Mouse (Mus musculus): ENCODE measurements at regions not wholly inside any gene's neighbourhood (a gene's known extent, or its start where the extent isn't known, plus 50 kb on each side); places are given as distances from the start of the nearest gene placed in this dataset.
A peak's percentile ranks its signal among the peaks of the same experiment; 100 is the strongest.

DNA sequence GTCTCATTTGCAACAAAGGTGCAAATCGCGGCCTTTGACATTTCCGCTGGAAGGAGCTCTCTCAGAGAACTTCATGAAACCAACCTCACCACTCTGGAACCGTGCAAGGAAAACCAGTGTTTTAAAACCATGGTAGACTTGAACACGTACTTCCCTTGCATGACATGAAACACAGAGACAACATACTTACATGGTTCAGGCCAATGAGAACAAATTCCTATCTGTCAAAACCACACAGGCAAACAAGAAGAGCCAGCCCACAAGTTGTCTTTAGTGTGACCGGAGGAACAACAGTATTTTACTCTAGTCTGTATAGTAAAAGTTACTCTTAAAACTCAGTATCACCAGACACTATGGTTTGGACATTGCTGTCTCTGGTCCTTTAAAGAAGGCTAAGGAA is 106.3 kb downstream of the Btg1 start:
- no peak for DNase-seq
- intact Hi-C loops (cut with DNase I): no loop called here

DNA sequence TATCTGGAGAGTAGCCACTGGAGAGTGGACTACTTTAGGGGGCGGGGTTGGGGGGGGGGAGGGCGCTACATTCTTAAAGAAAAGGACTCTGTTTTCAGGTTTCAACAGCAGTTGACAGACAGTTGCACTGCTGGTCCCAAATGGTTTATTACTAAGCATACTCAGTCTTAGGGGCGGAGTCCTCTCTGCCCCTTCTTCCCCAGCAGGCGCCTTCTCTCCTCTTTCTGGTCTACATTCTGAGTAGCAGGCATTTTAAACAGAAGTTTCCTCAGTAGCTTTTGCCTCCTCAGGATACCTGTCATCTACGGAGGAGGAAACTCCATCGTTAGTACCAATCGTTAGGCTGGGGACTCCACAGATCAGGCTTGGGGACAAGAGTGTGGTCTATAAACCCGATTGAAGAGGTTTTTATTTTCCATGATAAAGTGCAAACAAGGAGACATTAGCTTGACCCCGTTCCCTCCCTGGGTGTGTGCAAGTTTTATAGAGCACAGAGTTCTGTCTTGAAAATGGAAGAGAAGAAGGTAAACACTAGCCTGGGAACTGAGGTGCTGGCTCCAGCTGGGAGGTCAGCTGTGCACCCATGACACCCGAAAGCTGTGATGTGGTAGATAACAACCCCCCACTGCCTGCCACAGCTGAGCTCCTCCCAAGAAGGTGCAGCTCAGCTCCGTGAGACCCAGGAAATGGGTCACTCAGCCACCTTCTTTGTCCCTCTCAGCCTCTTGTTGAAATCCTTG is 107.8 kb downstream of the Btg1 start:
- intact Hi-C loops (cut with DNase I): no loop called here
- DNase-seq: no peak

DNA sequence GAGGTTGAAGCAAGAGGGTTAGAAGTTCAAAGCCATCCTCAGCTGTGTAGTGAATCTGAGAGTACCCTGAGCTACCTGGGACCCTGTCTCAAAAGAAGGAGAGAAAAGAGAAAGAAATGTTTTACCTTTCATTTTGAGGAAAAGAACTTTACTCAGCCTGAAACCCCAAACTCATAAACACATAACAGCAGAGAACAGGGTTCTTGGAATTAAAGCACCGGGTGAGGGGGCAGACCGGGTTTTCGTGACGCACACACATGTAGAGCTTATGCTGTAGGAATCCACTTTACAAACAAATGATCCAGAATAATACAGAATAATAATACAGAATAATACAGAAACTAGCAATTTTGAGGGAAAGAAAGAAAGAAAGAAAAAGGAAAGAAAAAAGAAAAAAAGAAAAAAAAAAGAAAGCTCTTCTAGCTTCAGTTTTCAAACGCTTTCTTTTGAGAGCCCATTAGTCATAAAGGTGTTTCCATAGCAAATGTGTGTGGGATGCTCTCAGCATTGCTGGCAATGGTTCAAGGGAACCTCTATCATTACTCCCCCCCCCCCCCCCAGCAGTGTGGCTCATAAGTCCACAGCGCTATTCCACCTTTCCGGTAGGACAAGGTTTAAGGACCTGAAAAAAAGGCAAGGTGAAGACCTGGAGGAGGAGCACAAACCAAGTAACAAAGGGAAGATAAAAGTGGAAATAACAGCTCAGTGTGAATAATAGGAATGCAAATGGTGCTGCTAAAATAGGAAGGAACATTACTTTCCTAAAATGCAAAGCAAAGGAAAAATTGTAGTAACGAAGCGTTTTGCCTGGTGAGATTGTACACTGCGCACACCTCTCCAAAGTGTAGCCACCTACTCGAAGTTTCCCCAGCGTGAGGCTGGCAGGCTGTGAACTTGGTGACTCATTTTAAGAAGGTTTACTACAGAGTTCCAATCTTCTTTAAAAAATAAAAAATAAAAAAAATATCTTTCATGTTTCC is 110.3 kb downstream of the Btg1 start:
- no peak for DNase-seq
- intact Hi-C loops (cut with DNase I): no loop called here

DNA sequence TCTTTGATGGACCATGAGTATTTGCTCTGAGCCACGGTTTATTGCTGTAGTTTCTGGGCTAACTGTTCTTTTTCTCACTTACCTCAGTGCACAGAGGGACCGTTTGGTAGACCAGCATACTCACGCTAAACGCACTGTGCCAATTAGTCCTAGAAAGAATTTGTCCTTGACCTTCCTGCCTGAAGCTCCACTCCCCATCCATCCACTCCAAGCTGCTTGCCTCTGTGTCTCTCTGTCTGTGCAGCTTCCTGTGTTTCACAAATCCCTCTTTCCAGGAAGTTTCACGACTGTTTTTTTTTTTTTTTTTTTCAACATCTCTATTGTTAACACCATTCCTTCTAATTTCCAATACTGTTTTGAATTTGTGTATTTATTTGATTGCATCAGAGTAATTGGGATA is 116.8 kb downstream of the Btg1 start:
- intact Hi-C loops (cut with DNase I): no loop called here
- DNase-seq: no peak

DNA sequence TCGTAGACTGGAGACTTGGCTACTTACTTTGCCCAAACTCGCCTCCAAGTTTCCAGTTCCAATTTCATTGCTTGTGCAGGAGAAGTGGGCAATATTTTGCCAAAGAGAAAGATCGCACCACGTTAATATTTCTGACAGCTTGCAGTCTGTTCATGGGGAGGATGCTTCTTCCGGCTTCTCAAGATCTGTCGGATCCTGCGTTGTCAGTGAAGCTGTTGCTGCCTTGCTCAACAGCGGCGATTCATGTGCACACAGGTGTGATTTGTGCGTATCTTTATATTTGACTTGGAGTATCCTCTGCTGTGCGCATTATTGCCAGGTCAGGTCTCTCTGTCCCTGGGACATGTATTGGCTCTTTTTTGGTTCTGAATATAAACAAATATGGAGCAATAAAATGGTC is 118.3 kb downstream of the Btg1 start:
- intact Hi-C loops (cut with DNase I): no loop called here
- no peak for DNase-seq

DNA sequence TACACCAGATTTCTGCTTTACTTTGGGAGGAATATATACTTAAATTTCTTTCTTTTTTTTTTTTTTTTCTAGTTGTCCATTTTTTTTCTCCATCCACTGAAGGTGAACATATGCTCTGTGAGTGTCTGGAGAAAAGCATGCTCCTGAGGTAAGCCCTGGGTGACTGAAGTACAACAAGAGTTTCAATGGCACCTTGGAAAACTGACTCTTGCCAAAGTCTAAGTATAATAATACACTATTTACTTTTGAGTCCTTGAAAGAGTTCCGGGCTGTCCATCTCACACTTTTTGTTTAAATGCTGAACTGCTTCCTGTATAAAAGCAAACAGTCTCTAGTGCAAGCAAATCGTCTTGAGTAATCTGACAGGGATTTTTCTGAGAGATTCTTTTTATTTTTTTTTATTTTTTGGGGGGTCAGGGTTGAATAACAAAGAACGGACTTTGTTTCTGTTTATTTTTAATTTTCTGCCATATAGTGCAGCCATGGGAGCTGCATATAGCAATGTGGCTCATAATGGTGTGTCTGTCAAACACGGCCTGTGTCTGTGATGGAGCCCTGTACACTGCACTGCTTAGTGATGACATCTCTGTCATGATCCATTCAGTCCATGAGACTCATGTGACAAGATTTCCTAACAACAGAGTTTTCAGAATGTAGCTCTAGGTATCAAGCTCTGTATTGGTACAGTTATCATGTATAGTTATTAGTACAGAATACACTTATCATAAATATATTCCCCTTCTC is 119.3 kb downstream of the Btg1 start:
- intact Hi-C loops (cut with DNase I): no loop called here
- no peak for DNase-seq

DNA sequence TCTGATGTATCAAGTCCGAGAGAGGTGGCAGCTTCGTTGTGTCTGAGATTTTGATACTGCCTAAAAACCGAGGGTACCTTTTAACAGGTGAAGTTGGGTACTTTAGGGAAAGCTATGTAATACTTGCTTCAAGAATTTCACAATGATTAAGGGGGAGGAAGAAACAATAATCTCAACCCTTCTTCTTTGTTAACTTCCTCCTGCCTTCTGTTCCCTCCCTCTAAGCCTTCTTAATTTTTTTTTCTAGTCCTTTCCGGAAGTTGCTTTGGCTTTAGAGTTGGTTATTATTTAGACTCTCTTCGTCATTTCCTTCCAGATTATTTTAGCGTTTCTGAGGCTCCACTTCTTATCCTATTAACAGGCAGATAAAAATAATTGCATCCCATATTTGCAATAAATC is 121.2 kb downstream of the Btg1 start:
- intact Hi-C loops (cut with DNase I): no loop called here
- DNase-seq: no peak

DNA sequence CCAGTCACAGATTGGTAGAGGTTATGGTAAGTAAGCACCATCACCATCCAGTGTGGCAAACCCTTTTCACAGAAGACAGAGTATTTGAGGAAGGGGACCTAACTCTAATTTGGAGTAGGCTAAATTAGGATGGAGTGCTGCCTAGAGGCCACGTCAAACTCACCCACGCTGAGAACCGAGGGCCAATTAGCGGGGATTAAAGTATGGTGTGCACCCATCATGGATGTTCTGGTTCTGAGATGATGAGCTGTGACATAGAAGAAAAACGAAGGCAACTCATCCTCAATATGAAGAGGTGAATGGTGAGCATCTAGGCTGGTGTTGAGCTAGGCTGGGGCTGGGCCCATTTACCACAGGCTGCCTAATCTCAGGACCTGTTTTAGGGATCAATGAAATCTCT is 121.8 kb downstream of the Btg1 start:
- intact Hi-C loops (cut with DNase I): no loop called here

DNA sequence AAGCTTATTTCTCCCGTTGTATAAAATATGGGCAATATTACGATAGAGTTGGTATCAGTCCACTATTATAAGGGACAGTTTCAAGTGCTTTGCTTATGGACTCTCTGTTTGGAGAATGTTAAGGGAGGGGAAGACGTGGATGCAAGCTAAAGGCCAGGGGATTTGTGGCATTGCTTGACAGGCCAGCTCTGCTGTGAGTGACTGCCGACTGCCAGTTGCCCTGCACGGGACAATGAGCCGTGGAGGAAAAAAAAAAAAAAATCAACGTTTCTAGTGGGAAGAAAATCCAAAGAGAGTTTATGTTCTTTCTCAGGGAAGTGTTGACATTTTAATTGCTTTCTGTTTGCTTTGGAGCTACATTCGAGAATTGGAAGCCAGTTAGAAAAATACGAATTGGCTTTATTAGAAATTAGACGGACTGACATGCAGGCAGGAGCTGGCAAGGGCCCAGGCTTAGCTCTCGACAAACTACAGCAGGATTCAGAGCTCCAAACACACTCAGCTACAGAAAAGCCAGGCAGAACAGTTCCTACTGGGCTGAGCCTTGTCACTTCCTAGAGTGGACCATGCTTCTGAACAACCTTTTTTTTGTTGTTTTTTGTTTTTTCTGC is 127.5 kb downstream of the Btg1 start:
- DNase-seq: peak; percentile 59 to 61
- intact Hi-C loops (cut with DNase I): loop anchor here (10.0 kb wide), 1 partner anchor 529 kb away; no protein-coding TSS in a partner anchor

More for the DNA sequence above, 121.8 kb downstream of the Btg1 start:
- DNase-seq: no peak

DNA sequence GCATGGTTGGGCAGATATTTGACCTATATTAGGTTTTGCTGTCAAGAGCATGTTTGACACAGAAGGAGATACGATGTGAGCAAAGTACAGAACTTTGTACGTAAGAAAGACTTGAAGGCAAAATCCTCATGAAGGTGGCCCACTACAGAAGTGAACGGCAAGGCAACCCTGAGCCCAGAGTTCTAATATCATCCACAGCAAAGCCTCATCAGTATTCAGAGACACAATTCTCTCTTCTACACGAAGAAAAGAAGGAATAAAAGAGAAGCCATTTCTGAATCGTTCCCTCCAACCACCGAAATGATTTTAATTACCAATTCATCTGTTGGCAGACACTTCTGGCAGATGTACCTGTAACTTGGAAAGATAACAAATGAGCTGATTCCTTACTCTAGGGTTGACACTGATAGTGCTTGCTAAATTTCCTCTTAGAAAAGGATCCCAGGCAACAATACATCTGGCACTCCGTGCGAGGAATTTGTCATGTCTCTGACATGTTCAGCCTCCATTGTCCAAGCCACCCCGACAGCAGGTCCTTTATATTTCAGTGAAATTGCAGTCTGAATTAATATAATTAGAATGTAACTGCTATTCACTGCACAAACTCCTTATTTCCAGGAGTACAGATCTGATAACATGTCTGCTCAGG is 130.3 kb downstream of the Btg1 start:
- intact Hi-C loops (cut with DNase I): loop anchor here (10.0 kb wide), 1 partner anchor 532 kb away; no protein-coding TSS in a partner anchor
- DNase-seq: no peak

DNA sequence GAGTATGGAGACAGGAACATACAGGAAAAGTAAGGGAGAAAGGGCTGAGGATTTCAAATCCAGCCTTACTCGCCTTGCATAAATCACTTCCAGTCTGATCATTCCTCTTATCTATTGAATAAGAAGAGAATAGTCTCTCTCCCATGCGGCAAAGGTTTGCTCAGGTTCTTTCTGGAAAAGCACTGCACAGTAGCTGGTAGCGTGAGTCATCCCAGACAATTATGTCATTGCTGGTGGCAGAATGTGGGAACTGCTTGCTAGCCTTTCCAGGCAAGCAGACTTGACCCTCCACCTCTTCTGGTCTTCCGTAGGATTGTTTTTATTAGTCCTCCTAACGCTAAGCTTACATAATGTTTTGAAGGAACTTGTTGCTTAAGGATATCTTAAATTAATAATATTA is 134.1 kb downstream of the Btg1 start:
- intact Hi-C loops (cut with DNase I): loop anchor here (2.0 to 10.0 kb wide), 4 partner anchors 134 to 562 kb away; partner anchors contain the start of gene Btg1
- peak; percentile 19 to 20 for DNase-seq

DNA sequence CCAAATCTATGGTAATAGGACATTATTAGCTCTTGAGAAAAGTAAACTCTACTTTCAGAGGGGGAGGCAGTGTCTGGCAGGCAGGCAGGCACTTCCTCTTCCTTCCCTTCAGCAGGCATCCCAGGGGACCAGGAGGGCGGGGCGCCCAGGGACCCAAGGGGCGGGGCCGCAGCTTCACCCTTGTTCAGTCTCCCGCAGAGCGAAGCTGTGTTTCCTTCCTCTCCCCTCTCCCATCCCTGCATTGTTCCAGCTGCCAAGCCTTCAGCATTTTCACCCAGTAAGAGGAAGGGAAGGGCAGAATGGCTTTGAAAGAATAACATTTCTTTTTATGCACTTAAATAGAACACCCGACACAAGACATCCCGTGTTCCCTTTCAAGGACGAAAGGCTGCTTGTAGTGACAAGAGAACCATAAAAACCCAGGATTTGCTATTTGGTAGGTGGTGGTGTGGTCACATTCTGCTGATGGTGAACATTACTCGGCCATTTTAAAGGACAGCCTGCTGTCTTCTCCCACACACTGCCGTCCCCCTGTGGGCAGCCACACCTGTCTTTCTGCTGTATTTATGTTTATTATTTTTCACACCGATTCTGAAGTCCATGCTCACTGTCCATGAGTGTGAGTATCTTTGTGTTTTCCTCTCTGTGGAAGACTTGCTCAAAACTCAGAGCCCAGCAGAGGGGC is 134.9 kb downstream of the Btg1 start:
- DNase-seq: peak; percentile 90 to 92
- intact Hi-C loops (cut with DNase I): loop anchor here (2.0 to 10.0 kb wide), 4 partner anchors 135 to 561 kb away; partner anchors contain the start of gene Btg1

DNA sequence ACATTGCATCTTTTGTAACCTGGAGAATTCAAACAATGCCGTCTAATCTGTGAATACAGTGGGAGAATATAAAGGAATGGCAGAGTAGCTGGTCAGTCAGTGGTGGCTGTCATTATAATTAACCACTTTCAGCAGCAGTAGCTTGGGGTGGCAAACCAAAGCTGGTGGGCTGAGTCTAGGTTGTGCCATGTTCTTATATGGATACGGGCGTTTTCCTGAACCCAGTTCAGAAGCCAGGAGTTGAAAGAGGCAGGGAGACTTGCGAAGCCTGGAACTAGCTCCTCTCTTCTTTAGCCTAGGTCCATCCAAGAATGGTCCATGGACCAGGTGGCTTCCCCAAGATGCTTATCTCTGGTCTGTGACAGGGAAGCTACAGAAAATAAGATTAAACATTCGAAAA is 135.7 kb downstream of the Btg1 start:
- intact Hi-C loops (cut with DNase I): loop anchor here (5.0 to 10.0 kb wide), 2 partner anchors 180 to 418 kb away; no protein-coding TSS in a partner anchor
- DNase-seq: no peak

DNA sequence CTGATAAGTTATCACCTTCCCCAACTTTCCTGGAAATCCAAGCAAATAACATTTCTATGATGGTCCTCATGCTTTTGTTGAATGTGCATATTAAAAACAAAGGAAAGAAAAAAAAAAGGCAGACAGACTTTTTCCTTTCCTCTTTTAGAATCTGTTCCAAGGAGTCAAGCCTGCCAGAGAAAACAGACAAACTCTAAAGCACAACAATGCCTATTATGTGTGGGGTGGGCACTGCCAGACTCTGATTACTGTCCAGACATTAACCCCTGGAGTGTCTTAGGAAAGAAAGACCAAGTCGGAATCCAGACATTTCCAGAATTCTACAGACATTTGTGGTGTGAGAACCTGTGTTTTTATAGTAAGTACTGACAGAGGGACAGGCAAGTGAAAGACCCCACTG is 136.7 kb downstream of the Btg1 start:
- intact Hi-C loops (cut with DNase I): loop anchor here (5.0 to 10.0 kb wide), 2 partner anchors 179 to 419 kb away; no protein-coding TSS in a partner anchor
- no peak for DNase-seq

DNA sequence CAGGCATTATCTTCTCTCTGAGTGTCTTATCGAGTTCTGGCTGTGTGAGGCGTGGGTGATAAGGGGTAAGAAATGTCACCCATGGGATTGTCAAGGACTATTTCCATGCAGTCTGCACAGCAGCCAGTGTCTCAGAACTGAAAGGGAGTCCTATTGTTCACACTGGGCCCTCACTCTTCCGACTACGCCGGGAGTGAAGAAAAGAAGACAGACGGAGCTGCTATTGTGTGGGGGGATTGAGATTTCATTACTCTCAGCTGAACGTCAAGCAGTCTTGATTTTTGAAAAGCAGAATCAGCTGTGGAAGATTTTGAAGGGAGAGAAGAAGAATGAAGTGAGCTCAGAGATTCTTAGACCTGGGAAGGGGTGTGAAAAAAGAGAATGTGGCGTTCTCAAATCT is 138.9 kb downstream of the Btg1 start:
- intact Hi-C loops (cut with DNase I): loop anchor here (10.0 kb wide), 1 partner anchor 421 kb away; no protein-coding TSS in a partner anchor
- no peak for DNase-seq

DNA sequence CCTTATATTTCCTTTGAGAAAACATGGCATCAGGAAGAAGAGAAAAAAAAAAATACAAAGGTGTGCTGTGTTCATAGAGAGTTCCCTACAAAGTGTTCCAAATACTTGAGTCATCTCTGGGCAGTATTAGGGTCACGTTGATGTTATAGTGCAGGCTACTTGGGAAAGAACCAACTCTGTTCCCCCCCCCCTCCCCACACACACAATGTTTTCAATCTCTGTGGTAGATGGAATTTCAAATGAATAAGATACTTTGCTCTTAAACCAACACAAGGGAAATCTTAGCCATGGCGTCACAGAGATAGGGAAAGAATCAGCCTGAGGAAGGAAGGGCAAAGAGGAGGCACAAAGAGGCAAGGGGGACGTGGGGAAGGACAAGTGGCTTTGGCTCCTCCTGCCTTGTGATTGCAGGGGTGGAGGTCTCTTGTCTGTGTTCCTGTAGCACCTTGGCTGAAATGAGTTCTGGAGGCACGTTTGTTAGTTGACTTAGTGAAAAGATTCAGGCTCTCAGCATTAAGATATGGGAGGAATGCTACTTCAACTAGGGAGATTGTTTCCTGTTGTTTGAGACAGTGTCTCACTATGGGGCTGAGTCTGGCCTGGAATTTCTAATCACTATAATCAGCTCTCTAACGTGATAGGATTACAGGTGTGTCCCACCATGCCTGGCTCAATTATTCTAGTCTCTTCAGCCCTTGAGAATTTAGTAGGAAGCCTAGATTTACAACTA is 139.7 kb downstream of the Btg1 start:
- intact Hi-C loops (cut with DNase I): loop anchor here (10.0 kb wide), 1 partner anchor 422 kb away; no protein-coding TSS in a partner anchor
- no peak for DNase-seq

DNA sequence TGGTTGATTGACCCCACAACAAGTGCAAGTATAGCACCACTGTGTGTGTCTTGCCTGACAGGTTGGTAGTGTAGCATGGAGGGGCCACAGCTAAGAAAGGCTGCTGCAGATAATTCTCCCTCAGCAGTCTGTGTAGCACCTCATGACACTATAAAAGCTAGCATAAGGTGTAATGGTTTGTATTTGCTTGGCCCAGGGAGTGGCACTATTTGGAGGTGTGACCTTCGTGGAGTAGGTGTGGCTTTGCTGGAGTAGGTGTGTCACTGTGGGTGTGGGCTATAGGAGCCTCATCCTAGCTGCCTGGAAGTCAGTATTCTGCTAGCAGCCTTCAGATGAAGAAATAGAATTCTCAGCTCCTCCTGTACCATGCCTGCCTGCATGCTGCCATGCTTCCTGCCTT is 140.5 kb downstream of the Btg1 start:
- intact Hi-C loops (cut with DNase I): loop anchor here (10.0 kb wide), 1 partner anchor 423 kb away; no protein-coding TSS in a partner anchor
- DNase-seq: no peak

DNA sequence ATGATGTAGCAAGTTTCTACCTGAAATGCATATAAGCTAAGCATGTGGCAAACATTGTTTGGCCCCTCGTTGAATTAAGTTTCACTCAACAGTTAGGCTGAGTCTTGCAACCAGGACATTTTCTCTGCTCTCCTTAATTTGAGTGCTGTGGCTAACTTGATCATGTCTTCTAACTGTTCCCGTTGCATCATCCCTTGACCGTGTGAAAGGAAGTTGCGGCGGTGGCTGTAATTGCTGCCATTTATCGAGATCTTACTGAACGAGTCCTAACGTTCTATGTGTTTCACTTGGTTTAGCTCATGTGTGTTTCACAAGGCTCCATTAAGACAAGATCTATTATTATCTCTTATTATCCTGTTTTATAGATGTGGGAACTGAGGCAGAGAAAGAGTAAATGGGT is 144.8 kb downstream of the Btg1 start:
- no peak for DNase-seq
- intact Hi-C loops (cut with DNase I): no loop called here
